Mouse (Mus musculus): Measurements from ENCODE around the gene Tbcc. TPM values are rescaled to one million over a fixed set of nuclear protein-coding genes. Genes with fewer than 3 reads are reported as not detected.

Gene Tbcc
- total RNA-seq, 2 experiments from 2014 or later, result 20.9 to 21.9 TPM

DNA sequence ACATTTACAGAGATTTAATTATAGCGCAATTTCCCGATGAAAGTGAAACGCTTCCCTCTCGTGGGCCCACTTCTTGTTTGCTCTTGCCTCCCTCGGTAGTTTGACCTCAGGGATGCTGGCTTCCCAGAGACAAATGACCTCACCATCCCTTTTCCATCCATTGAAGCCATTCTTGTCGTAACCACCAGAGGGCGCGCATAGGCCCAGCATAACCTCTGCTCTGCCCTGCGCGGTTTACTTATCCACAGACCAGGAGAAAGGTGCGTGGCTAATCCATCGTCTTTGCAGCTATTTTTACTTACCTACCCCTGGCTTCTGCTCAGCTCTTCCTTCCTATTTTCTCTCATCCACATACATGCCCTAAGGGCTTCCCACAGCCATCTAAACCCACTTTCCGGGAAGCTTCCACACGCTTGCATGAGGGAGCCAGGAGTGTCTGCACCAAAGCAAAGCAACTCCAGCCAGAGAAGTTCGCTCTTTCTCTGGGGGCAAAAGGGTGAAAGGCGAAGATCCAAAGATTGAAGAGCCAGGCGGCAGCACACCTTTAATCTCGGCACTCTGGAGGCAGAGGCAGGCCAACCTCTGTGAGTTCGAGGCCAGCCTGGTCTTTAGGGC, 13.5 kb downstream of the Tbcc start:
- DNase-seq, result peak; percentile 82 to 84

DNA sequence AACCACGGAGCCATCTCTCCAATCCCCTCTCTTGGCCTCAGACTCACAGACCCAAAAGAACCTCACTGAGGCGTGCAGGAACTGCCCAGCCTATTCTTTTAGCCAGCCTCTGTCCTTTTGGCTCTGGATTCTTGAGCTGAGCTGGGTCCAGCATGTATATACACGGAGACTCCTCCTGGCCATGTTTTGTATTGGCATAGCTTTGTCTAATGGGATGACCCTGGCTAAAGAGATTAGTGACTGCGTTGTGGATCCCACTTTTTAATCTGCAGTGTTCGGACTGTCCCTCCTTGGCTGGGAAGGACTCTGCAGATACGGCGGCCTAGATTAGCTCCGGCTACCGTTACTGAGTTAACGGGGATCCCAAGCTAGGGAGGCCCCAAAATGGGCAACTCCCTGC, 19.7 kb downstream of the Tbcc start, which contains the start of gene Prph2:
TSS of gene Prph2 (plus strand) at position 274 of the 400 bp plus-strand sequence.
- no peak for DNase-seq

DNA sequence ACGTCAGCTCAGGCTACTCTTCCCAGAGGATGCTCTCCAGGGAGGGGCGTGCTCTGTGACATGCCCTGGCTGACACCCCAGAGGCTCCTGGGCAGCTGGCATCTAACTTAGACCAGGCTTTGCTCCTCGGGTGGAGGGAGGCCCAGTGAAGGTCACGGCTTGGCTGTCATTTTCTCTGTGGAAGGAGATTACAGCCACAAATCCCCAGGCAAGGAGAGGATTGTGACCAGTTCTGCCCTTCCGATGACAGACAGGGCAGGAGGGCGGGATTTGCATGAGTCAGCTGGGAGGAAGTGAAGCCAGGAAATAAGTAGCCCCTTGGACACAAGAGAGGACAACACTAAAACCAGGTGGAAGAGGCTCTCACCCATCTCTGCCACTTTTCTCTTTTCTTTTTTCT, 21.8 kb downstream of the Tbcc start:
- DNase-seq, result peak; percentile 56 to 58

DNA sequence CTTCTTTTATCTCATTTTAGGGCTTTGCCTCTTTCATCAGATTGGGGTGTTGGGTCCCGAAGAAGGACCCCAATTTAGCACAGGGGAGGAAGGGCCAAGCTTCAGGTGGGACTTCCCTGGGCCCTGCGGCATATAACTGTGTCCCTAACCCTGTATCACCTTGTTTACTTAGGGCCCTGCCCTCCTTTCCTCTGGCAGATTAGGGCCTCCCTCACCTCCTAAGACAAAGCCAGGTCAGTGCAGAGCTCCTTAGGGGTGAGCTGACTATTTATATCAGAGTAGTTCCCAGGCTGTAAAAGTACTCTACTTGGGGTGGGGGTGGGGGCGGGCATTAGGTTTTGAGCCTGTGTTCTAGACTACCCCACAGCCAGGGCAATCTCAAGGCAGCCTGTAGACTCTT, 24.6 kb downstream of the Tbcc start:
- no peak for DNase-seq

DNA sequence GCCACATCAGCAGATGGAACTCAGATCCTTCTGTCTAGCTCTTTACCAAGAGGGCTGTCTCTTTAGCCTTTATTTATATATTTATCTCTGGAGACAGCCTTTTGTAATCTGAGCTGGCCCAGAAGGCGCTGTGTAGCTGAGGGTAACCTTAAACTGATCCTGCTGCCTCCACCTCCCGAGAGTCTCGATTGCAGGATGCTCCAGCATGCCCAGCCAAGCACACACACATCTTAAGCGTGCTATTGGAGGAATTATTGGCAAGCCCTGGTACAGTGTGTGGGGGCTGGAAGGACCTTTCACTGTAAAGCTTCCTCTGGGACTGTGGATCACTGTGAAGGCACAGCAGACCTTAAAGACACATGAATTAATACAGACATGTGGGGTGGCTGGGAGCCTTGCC, 28.5 kb downstream of the Tbcc start:
- no peak for DNase-seq

DNA sequence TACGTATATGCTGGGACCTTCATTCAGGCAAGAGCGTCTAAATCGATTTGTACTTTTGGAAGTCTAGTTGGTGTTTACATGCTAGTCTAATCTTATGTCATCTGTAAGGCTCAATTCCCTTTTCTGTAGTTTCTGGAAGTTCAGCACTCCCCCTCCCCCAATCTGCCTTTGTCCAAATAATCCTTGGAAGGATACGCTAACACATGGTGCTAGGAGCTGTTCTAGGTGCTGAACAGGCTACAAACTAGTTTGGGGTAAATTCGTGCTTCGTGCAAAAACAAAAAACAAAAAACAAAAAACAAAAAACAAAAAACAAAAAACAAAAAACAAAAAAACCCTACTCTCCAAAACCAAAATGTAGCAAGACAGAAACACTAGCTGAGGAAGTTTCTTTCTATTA, 30.4 kb downstream of the Tbcc start:
- DNase-seq, result peak in 1 of 2 experiments; percentile 31

DNA sequence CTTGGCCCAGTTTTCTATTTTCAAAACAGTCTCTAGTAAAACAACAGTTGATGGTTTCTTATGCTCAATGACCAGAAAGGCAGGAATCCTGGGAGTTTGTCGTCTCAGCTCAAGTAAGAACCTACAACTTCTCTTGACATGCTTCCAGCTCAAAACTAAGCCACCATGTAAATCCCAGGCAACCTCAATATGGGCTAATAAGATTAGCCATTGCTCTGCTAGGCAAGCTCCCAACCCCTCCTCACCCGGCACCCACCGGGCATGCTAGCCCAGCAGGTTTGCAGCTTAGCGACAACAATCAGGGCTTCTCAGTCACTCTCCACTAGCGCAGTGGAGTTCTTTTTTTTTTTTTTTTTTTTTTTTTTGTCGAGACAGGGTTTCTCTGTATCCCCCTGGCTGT, 35.7 kb downstream of the Tbcc start:
- no peak for DNase-seq

DNA sequence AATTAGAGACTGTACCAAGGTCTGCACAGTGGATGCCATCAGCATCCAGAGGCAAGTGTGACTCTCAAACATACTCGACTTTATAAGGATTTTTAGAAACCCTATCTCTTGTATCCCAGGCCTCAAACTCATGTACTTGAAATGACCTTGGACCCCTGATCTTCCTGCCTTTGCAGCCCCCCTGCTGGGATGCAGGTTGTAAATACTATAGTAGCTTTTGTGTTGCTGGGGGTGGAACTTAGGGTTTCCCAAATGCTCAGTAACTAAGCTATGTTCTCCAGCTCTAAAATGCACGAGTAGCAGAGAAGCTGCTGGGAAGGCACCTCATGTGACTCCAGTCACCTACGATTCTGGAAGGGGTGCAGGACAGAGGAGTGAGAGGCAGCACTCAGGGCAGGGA, 36.5 kb downstream of the Tbcc start:
- no peak for DNase-seq

DNA sequence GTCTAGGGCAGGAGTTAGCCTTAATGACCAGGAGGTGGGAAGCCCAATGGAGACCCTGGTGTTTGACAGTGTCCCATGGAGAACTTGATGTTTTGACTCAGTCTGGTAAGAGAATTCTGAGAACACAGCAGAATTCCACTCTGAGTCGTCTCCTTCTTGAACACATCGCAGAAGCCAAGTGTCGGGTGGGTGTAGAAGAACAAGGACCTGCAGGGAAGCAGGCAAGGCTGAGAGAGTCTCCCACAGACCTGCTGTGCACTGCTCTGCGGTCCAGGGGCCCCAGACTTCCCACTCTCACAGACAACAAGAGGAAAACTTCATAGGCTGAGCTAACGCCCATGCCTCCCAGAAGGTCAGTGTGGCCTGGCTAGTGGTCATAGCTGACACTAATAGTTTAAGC, 37.3 kb downstream of the Tbcc start:
- no peak for DNase-seq

DNA sequence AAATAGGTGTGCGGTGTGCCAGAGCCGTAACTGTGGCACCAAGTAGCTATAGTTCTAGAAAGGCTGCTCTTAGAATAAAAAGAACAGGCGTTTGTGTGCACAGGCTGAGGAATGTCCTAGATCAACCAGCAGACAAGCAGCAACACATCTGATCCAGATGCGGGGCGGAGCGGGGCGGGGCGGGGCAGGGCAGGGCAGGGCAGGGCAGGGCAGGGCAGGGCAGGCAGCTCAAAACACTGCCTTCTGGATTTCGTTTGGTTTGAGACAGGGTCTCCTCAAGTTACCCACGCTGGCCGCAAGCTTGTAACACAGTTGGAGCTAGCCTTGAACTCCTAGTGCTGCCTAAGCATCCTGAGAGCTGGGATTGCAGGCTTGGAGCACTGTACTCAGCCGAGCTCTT, 38.8 kb downstream of the Tbcc start:
- DNase-seq, result no peak

DNA sequence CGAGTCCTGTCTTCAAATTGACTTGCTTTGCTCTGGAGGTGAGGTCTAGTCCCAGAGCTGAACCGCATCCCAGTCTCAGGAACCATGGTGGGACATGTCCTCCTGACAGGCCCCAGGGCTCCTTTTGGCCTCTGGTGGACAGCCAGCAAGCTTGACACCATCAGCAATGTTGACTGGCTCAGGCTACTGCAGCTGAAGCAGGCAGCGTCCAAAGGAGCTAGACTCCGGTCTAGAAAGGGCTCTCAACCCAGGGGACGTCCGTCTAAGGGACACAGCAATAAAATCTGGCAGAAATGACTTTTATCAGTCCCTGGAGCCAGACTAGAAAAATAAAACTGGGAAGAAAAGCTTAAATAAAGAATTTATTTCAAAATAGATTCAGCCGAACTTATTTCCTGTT, 39.4 kb downstream of the Tbcc start:
- DNase-seq, result no peak

DNA sequence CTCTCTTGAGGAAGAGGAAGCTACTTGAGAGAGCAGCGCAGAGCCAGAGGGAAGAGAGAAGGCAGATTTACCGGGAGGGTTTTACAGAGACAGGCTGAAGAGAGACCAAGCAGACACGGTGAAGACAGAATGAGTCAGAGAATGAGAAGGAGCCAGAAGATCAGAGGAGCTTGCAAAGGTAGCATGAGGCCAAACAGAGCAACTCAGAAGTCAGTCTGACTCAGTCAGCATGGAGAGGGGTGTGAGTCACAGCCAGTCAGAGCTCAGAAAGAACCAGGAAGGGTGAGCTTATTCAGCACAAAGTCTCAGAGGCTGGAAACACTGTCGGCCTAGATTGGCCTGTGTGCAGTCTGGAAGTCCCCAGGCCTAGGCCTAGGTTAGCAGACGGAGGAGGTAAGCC, 42.5 kb downstream of the Tbcc start:
- DNase-seq, result peak; percentile 52 to 64

DNA sequence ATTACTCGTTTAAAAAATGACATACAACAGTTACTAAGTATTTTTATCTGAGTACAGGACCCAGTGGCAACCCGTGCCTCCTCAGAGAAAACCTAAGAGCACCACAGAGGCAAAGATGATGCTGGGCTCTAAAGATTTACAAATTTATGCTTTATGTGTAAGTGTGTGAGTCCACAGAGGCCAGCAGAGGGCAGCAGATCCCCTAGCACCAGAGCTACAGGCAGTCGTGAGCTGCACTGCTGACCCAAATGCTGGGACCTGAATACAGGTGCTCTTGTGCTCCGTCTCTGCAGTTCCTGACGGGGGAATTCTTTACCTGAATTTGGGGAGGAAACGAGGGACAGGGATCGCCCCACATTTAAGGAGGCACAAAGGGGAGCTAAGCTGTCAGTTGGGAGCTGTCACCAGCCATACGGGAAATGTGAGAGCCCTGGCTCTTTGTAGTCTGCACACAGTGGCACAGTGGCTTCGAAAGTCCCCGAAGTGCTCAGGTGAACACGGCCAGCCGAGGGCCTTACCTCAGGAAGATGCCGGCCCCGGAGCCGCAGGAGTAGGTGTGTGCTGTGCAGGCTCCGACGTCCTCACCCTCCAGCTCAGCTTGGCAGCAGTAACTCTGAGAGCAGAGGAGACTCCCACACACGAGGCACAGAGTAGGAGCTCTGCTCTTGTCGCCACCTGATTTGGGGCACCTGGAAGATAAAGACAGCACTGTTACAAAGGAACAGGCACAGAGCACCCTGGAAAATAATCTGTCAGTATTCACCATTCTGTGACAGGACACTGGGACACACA, 43.3 kb downstream of the Tbcc start:
- peak; percentile 59 to 79 for DNase-seq

DNA sequence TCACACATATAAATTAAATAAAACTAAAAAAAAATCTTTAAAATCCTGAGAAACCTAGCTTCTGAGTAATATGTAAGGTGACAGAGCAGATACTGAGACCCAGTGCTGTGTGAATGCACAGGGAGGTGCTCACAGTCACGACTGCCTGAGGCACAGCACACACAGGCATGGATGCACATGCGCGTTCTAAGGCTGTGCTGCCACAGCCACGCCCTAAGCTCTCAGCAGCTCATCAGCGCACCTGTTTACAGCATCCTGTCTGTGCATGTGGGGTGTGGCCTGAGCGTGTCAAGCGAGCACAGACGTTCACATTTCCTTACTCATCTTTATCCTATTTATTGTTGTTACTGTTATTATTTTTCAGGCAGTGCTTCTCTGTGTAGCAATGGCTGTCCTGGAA, 50.0 kb downstream of the Tbcc start:
- no peak for DNase-seq

Other genes starting within 250 kb of the Tbcc start
- 10 to 100 TPM; 35.3 to 50.3 TPM for gene Klc4, start 244.7 kb upstream of the Tbcc start, total RNA-seq (2021)
- gene Mrpl2, start 244.5 kb upstream of the Tbcc start, total RNA-seq (2021), result 100 to 1,000 TPM in 1 of 2 experiments, 10 to 100 TPM in 1; 92.6 to 114 TPM
- gene Cul7, start 240.3 kb upstream of the Tbcc start, total RNA-seq (2021), result 10 to 100 TPM; 36.3 to 42.2 TPM
- gene Rrp36, start 216.3 kb upstream of the Tbcc start, total RNA-seq (2021), result 10 to 100 TPM; 23.8 to 30.4 TPM
- 100 to 1,000 TPM in 1 of 2 experiments, 10 to 100 TPM in 1; 94.2 to 104 TPM for gene Mea1, start 211.9 kb upstream of the Tbcc start, total RNA-seq (2021)
- 10 to 100 TPM; 59.2 to 75.3 TPM for gene Klhdc3, start 209.8 kb upstream of the Tbcc start, total RNA-seq (2021)
- gene Ppp2r5d, start 185.6 kb upstream of the Tbcc start, total RNA-seq (2021), result 10 to 100 TPM; 40.9 to 46.1 TPM
- gene Pex6, start 179.2 kb upstream of the Tbcc start, total RNA-seq (2021), result 10 to 100 TPM; 59.3 to 64.9 TPM
- 1 to 10 TPM; 1.5 to 2.7 TPM for gene Gnmt, start 161.5 kb upstream of the Tbcc start, total RNA-seq (2021)
- 10 to 100 TPM; 49.9 to 55.6 TPM for gene Cnpy3, start 138.5 kb upstream of the Tbcc start, total RNA-seq (2021)
- gene Ptcra, start 127.0 kb upstream of the Tbcc start, total RNA-seq (2021), result not detected
- 10 to 100 TPM; 54.1 to 96.1 TPM for gene 2310039H08Rik, start 118.0 kb upstream of the Tbcc start, total RNA-seq (2021)
- 10 to 100 TPM; 89.0 to 97.3 TPM for gene Rpl7l1, start 108.0 kb upstream of the Tbcc start, total RNA-seq (2021)
- 10 to 100 TPM; 23.0 to 24.3 TPM for gene Bicral, start 32.2 kb upstream of the Tbcc start, total RNA-seq (2021)
- gene Prph2, start 19.8 kb downstream of the Tbcc start, total RNA-seq (2021), result not detected
- 10 to 100 TPM; 71.2 to 83.7 TPM for gene Ubr2, start 119.9 kb downstream of the Tbcc start, total RNA-seq (2021)

All from adrenal gland, postnatal 36 days (tissue).